Mouse (Mus musculus) spleen, adult 2 months (tissue): ENCODE results near the gene Gaa.

Experiments
- CTCF ChIP-seq: fragments of 200-500 bp; IDR thresholded peaks from 2 replicates; pipeline ENCODE4 v1.5.1; 2011; ENCODE audit warnings: mild to moderate bottlenecking, inconsistent platforms; ENCODE audit not compliant: insufficient read depth, insufficient read length, insufficient replicate concordance; ENCODE audit errors: extremely low read depth
- POLR2A ChIP-seq: fragments of 200-500 bp; IDR thresholded peaks from 2 replicates; pipeline ENCODE4 v1.6.1; 2011; ENCODE audit warnings: low read depth, low read length, inconsistent platforms

DNA sequence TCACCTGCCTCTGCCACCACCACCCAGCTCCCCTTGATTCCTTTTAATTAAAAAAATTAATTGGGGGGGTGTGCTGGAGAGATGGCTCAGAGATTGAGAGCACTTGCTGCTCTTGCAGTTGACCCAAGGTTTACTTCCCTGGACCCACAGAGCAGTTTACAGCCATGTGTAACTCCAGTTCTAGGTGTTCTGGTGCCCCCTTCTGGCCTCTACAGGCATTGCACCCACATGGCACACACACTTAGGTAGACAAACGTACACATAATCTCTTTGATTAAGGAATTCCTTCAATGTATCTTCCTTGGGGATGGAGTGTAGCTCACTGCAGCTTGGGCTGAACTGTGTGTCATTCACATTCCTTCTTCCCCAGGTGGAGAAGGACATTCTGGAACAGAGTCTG lies 57.4 kb downstream of the Gaa start:
- no peak for TF ChIP-seq CTCF
- no peak for TF ChIP-seq POLR2A
